Mouse (Mus musculus) cortical plate, adult 2 months (tissue): ENCODE measurements at regions not wholly inside any gene's neighbourhood (a gene's known extent, or its start where the extent isn't known, plus 50 kb on each side); places are given as distances from the start of the nearest gene placed in this dataset.
A peak's percentile ranks its signal among the peaks of the same experiment; 100 is the strongest.

Experiments used
- CTCF ChIP-seq: fragments of 200-500 bp; IDR thresholded peaks from 2 replicates; pipeline ENCODE4 v1.5.1; 2011; ENCODE audit warnings: mild to moderate bottlenecking, control low read depth, low read length; ENCODE audit not compliant: insufficient read depth; ENCODE audit errors: extremely low read depth
- POLR2A ChIP-seq: fragments of 200-500 bp; IDR thresholded peaks from 2 replicates; pipeline ENCODE4 v1.6.1; 2011; ENCODE audit warnings: mild to moderate bottlenecking, low read length, control low read depth; ENCODE audit not compliant: insufficient read depth; ENCODE audit errors: extremely low read depth

DNA sequence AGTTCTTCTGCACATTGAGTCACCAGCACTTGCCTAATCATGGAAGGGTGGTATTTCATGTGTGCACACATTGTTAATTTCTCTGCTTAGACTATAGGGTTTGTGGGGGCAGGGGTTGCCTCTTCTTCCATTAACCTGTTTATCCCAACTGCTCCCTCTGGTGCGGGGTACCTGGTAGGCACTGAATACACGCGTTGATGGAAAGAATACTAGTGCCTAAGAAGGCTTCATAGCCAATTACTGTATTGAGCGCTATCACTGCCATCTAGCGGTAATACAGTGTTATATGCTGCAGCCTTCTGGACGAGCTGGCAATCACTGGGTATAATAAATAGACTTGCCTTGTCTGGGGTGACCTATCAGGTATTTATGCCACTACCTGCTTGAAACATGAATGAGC, 86.4 kb upstream of the Chd2 start:
- TF ChIP-seq CTCF, result peak; percentile 72
- no peak for TF ChIP-seq POLR2A
